Mouse (Mus musculus) kidney, adult 2 months (tissue): ENCODE measurements around the gene Atg10.

ENCODE experiments used
- CTCF ChIP-seq: fragments of 200-500 bp; conservative IDR thresholded peaks from 2 replicates; pipeline ENCODE4 v1.5.1; 2011; ENCODE audit warnings: low read depth, mild to moderate bottlenecking, control low read depth, low read length, moderate library complexity, mixed read lengths; ENCODE audit not compliant: insufficient read depth, insufficient read length
- POLR2A ChIP-seq: fragments of 200-500 bp; IDR thresholded peaks from one replicate; pipeline ENCODE4 v1.6.1; 2011; ENCODE audit warnings: low read depth, low read length, control low read depth

GRCm38 (mm10) chr13:91221696-91222095 lies 2.1 kb downstream of the Atg10 start:
- TF ChIP-seq POLR2A = no peak
- no peak for TF ChIP-seq CTCF
